Mouse (Mus musculus) spleen, postnatal 10 days (tissue): Measurements from ENCODE around the gene Golga3.

Experiments
- DNase-seq, 2 experiments: peaks; one replicate each; pipeline ENCODE4 v3.0.0; 2021 to 2022; ENCODE audit warnings: low spot score in 2 of 2

Golga3 gene

GRCm38 (mm10) chr5:110176362-110177020 is at the start of gene Golga3:
Gene Golga3 (plus strand): TSS chr5:110176701.
- DNase-seq, result peak; percentile 88 to 96

- peak; percentile 99 for DNase-seq
Observed at GRCm38 (mm10) chr5:110135293-110136086, 41.0 kb upstream of the Golga3 start, which contains the start of gene Chfr. Gene Chfr (plus strand): TSS chr5:110135842.

GRCm38 (mm10) chr5:110136087-110136464 is 40.4 kb upstream of the Golga3 start:
- DNase-seq, result no peak

GRCm38 (mm10) chr5:110137816-110138215 is 38.7 kb upstream of the Golga3 start:
- no peak for DNase-seq

GRCm38 (mm10) chr5:110139325-110139724 is 37.2 kb upstream of the Golga3 start:
- no peak for DNase-seq

GRCm38 (mm10) chr5:110140424-110140823 is 36.1 kb upstream of the Golga3 start:
- DNase-seq, result no peak

GRCm38 (mm10) chr5:110142309-110142708 is 34.2 kb upstream of the Golga3 start:
- no peak for DNase-seq

GRCm38 (mm10) chr5:110143007-110143406 is 33.5 kb upstream of the Golga3 start:
- no peak for DNase-seq

- DNase-seq, result no peak
Observed at GRCm38 (mm10) chr5:110169374-110169773, 7.1 kb upstream of the Golga3 start.

- no peak for DNase-seq
Observed at GRCm38 (mm10) chr5:110177021-110177420, 520 bp downstream of the Golga3 start.

- DNase-seq, result no peak
Observed at GRCm38 (mm10) chr5:110178628-110179027, 2.1 kb downstream of the Golga3 start.

- no peak for DNase-seq
Observed at GRCm38 (mm10) chr5:110181716-110182115, 5.2 kb downstream of the Golga3 start.

GRCm38 (mm10) chr5:110203164-110203895 is 26.8 kb downstream of the Golga3 start:
- peak in 1 of 2 experiments; percentile 27 for DNase-seq

- peak in 1 of 2 experiments; percentile 42 for DNase-seq
Observed at GRCm38 (mm10) chr5:110204777-110205176, 28.3 kb downstream of the Golga3 start.

- no peak for DNase-seq
Observed at GRCm38 (mm10) chr5:110211312-110211711, 34.8 kb downstream of the Golga3 start.

GRCm38 (mm10) chr5:110216780-110217179 is 40.3 kb downstream of the Golga3 start:
- DNase-seq, result no peak

GRCm38 (mm10) chr5:110220331-110220730 is 43.8 kb downstream of the Golga3 start:
- no peak for DNase-seq

- DNase-seq, result no peak
Observed at GRCm38 (mm10) chr5:110222757-110223156, 46.3 kb downstream of the Golga3 start.

- no peak for DNase-seq
Observed at GRCm38 (mm10) chr5:110225056-110225455, 48.6 kb downstream of the Golga3 start.

GRCm38 (mm10) chr5:110227336-110227883 is 50.9 kb downstream of the Golga3 start:
- no peak for DNase-seq

- peak in 1 of 2 experiments; percentile 12 for DNase-seq
Observed at GRCm38 (mm10) chr5:110230401-110230779, 53.9 kb downstream of the Golga3 start.
